Mouse (Mus musculus) induced T-regulatory cell, adult 2 months (primary cell): ENCODE measurements around the gene Sec1.
A peak's percentile ranks its signal among the peaks of the same experiment; 100 is the strongest.
"Not testable (repeated sequence)": the region's sequence is repeated elsewhere in the genome, so short reads cannot be mapped to it uniquely, and the experiment has no call there.

Source experiments
- DNase-seq: peaks from one replicate; pipeline ENCODE4 v3.0.0-alpha.2; 2012; ENCODE audit warnings: low read depth

Sec1 gene

GRCm38 (mm10) chr7:45677627-45678295, 16.4 kb downstream of the Sec1 start:
- no peak for DNase-seq

GRCm38 (mm10) chr7:45668921-45669320, 25.3 kb downstream of the Sec1 start:
- DNase-seq: peak; percentile 53

- DNase-seq: no peak
Observed at GRCm38 (mm10) chr7:45667761-45668160, 26.4 kb downstream of the Sec1 start.

GRCm38 (mm10) chr7:45666161-45666560, 28.0 kb downstream of the Sec1 start, which contains the start of gene Fut2:
TSS of gene Fut2 (minus strand) at chr7:45666394.
- DNase-seq: no peak

- no peak for DNase-seq
Observed at GRCm38 (mm10) chr7:45665303-45666138, 28.7 kb downstream of the Sec1 start.

GRCm38 (mm10) chr7:45661702-45662101, 32.5 kb downstream of the Sec1 start:
- DNase-seq: not testable (repeated sequence)

- no peak for DNase-seq
Observed at GRCm38 (mm10) chr7:45660746-45661478, 33.3 kb downstream of the Sec1 start.

- DNase-seq: peak; percentile 25
Observed at GRCm38 (mm10) chr7:45654424-45655047, 39.7 kb downstream of the Sec1 start.

GRCm38 (mm10) chr7:45650484-45650883, 43.7 kb downstream of the Sec1 start:
- not testable (repeated sequence) for DNase-seq

- DNase-seq: no peak
Observed at GRCm38 (mm10) chr7:45649351-45649750, 44.9 kb downstream of the Sec1 start.

GRCm38 (mm10) chr7:45646671-45647070, 47.5 kb downstream of the Sec1 start:
- DNase-seq: peak; percentile 39

GRCm38 (mm10) chr7:45645591-45645971, 48.6 kb downstream of the Sec1 start:
- no peak for DNase-seq

- DNase-seq: peak; percentile 82
Observed at GRCm38 (mm10) chr7:45644872-45645590, 49.2 kb downstream of the Sec1 start.

GRCm38 (mm10) chr7:45644183-45644582, 50.0 kb downstream of the Sec1 start:
- DNase-seq: no peak

GRCm38 (mm10) chr7:45643441-45644178, 50.6 kb downstream of the Sec1 start:
- DNase-seq: peak; percentile 97

- DNase-seq: peak; percentile 46
Observed at GRCm38 (mm10) chr7:45642503-45643255, 51.5 kb downstream of the Sec1 start.

- no peak for DNase-seq
Observed at GRCm38 (mm10) chr7:45642083-45642482, 52.1 kb downstream of the Sec1 start.

GRCm38 (mm10) chr7:45641391-45642040, 52.7 kb downstream of the Sec1 start:
- DNase-seq: no peak

- no peak for DNase-seq
Observed at GRCm38 (mm10) chr7:45640191-45640957, 53.8 kb downstream of the Sec1 start.
